Mouse (Mus musculus) liver, embryonic 13.5 days (tissue): ENCODE measurements around the gene Cpsf4. TPM values are rescaled to one million over a fixed set of nuclear protein-coding genes. Genes with fewer than 3 reads are reported as not detected.
"Not testable (repeated sequence)": the region's sequence is repeated elsewhere in the genome, so short reads cannot be mapped to it uniquely, and the experiment has no call there.

ENCODE experiments used
- ATAC-seq: fragments of 200-750 bp; cut with Nextera tagmentation; 2 replicates; pipeline ENCODE4 v1.8.0; 2017; ENCODE audit warnings: low read depth, mild to moderate bottlenecking, moderate number of reproducible peaks, moderate library complexity
- DNase-seq: peaks from one replicate; pipeline ENCODE4 v3.0.0; 2022
- H3K27ac ChIP-seq: fragments of 300-500 bp; sonication (generic); 2 replicates; pipeline ENCODE4 v1.5.1; 2015; ENCODE audit warnings: moderate library complexity, mild to moderate bottlenecking, inconsistent platforms
- H3K27me3 ChIP-seq: fragments of 300-500 bp; sonication (generic); 2 replicates; pipeline ENCODE4 v1.6.1; 2015; ENCODE audit warnings: mild to moderate bottlenecking, inconsistent platforms
- H3K36me3 ChIP-seq: fragments of 300-500 bp; sonication (generic); 2 replicates; pipeline ENCODE4 v1.6.1; 2015; ENCODE audit warnings: mild to moderate bottlenecking, inconsistent platforms
- H3K4me1 ChIP-seq: fragments of 300-500 bp; sonication (generic); replicated peaks from 2 replicates; pipeline ENCODE4 v1.6.1; 2015; ENCODE audit warnings: inconsistent platforms
- H3K4me2 ChIP-seq: fragments of 300-500 bp; sonication (generic); 2 replicates; pipeline ENCODE4 v1.6.1; 2015; ENCODE audit warnings: inconsistent platforms, mild to moderate bottlenecking, moderate library complexity
- H3K4me3 ChIP-seq: fragments of 300-500 bp; sonication (generic); replicated peaks from 2 replicates; pipeline ENCODE4 v1.5.1; 2015; ENCODE audit warnings: mild to moderate bottlenecking, inconsistent platforms
- H3K9ac ChIP-seq: fragments of 300-500 bp; sonication (generic); 2 replicates; pipeline ENCODE4 v1.6.1; 2015; ENCODE audit warnings: mild to moderate bottlenecking, inconsistent platforms
- H3K9me3 ChIP-seq: fragments of 300-500 bp; sonication (generic); replicated peaks from 2 replicates; pipeline ENCODE4 v1.6.1; 2016; ENCODE audit warnings: inconsistent platforms
- WGBS: fragments of 180-500 bp; shearing (Covaris S2); methylation state at CpG from one replicate; pipeline ENCODE4 v1.1.7; 2015; ENCODE audit not compliant: insufficient replicate concordance; 5-methylcytosine and 5-hydroxymethylcytosine counted together
- polyA plus RNA-seq: library from polyadenylated mRNA; unstranded; fragments of >200 nt; fragmentation: Nextera tagmentation; extraction: Ambion mirVana; gene quantifications from 2 replicates; pipeline ENCODE4 v1.2.1, GENCODE M21; 2015

Gene Cpsf4
- polyA plus RNA-seq = 32.4 and 34.7 TPM in 2 replicates

DNA sequence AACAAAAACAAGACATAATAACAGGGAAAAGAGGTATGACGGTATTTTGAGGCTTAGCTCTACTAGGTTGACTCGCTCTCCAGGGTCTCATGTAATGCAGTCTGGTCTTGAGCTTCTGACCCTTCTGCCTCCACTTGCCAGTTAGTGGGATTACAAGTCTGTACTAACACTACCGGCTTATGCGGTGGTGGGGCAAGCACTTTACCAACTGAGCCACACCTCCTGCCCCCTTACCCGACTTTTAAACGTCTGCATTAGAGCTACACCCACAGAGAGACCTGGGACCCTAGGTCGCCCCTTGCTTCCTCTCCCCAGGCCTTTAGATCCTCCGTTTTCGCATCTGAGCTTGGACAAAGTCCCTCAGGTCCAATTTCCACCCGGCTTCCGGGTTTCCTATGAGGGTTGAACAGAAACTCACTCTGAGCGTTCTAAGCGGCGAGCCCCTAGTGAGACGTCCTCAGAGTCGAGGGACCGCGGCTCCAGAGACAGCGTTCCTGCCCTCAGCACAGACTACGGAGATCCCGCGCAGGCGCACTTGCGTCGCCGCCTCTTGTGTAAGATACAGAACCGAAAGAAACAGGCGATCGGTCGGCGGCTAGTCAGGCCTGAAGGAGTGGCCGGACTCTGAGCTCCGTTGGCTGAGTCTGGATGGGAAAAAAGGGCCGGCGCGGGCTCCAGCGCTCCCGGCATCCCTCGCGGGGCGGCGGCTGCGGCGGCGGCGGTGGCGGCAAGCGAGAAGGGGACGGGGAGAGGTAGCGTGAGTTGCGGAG is at the start of gene Cpsf4, which contains the start of gene Ptcd1:
Gene Cpsf4, plus strand, starts transcription at position 678 of the 770 bp plus-strand sequence.
Gene Ptcd1, minus strand, starts transcription at position 573 of the 770 bp plus-strand sequence.
- Histone ChIP-seq H3K4me1 (peaks cover 46% of the 10 kb centered on the region), H3K9me3 (no peaks in the 10 kb centered on the region), H3K9ac (peak within 1 kb of the TSS; percentile 99), H3K36me3 (peaks cover 53% of the 10 kb centered on the region), H3K4me3 (peak within 1 kb of the TSS; percentile 99), H3K4me2 (peak within 1 kb of the TSS; percentile 82), H3K27me3 (no peaks in the 10 kb centered on the region), H3K27ac (peak within 1 kb of the TSS; percentile 87)
- peak; percentile 96 for ATAC-seq
- DNase-seq = peak; percentile 98
- WGBS = under 1% methylated on average over 51 of the region's 51 CpGs

DNA sequence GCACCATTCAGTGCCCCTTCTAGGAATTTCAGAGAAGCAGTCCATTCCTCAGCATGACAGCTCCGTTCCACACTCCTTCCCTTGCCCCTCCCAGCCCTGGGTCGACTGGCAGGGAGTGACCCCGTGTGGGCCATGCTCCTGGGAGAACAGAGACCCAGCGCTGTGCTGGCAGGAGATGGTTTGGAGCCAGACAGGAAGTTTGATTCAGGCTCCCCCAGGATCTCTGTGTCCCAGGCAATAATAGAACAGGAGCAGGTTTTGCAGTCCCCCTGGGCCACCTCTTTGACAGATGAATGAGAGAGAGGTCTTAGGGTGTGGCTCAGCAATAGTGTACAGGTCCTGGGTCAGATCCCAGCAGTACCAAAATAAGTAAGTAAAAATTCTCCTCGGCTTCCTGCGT is 49.0 kb upstream of the Cpsf4 start:
- peaks cover 3% of the 10 kb centered on the region; the same call in 1 of the 2 replicates for H3K27me3 ChIP-seq
- H3K4me2 ChIP-seq = no peak overlapping the region
- DNase-seq = no peak
- no peak overlapping the region for H3K9ac ChIP-seq
- H3K4me3 ChIP-seq = no peak overlapping the region
- peaks cover 41% of the 10 kb centered on the region for H3K4me1 ChIP-seq
- peaks cover 4% of the 10 kb centered on the region; the same call in 1 of the 2 replicates for H3K9me3 ChIP-seq
- WGBS = 64% methylated on average over 6 of the region's 6 CpGs
- peaks cover 21% of the 10 kb centered on the region for H3K36me3 ChIP-seq
- ATAC-seq = no peak
- no peak overlapping the region for H3K27ac ChIP-seq

DNA sequence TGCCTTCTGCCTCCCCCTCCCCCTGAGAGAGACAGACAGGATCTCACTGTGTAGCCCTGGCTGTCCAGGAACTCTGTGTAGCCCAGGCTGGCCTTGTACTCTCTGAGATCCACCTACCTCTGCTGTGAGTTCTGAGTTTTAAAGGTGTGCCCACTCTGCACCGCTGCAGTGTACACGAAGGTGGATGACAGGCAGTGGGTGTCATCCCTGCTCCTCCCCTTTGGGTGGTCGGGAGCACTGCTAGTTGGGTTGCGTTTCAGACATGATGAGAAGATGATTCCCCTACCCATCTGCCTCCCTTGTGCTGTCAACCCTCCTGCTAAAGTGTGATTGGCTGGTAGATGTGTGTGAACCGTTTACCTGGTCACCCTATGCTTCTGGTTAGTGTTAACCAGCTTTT is 48.6 kb upstream of the Cpsf4 start:
- peaks cover 3% of the 10 kb centered on the region; the same call in 1 of the 2 replicates for H3K27me3 ChIP-seq
- no peak overlapping the region for H3K9ac ChIP-seq
- ATAC-seq = no peak
- H3K27ac ChIP-seq = no peak overlapping the region
- 81% methylated on average over 5 of the region's 5 CpGs for WGBS
- H3K4me2 ChIP-seq = no peak overlapping the region
- H3K9me3 ChIP-seq = peaks cover 4% of the 10 kb centered on the region; the same call in 1 of the 2 replicates
- no peak for DNase-seq
- no peak overlapping the region for H3K4me3 ChIP-seq
- H3K36me3 ChIP-seq = peaks cover 26% of the 10 kb centered on the region
- peaks cover 39% of the 10 kb centered on the region for H3K4me1 ChIP-seq

DNA sequence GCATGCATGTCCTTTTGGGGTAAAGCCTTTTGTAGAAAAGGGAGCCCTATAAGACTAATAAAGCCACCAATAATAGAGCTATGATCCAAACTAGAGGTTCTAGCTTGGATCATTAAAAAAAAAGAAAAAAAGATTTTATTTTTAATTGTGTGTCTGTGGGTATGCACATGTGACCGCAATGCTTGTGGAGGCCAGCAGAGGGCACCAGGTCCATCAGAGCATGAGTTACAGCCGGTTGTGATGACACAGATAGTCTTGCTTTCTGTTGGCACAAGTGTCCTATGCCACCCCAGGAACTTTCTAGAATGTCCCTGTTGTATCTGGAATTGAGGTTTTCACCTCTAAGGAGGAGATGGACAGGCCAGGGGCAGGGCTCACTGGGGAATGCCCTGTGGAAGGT is 47.6 kb upstream of the Cpsf4 start:
- 75% methylated on average over 2 of the region's 2 CpGs for WGBS
- peaks cover 35% of the 10 kb centered on the region for H3K36me3 ChIP-seq
- ATAC-seq (no peak), DNase-seq (no peak)
- no peak overlapping the region for H3K4me3 ChIP-seq
- peaks cover 30% of the 10 kb centered on the region for H3K4me1 ChIP-seq
- H3K9ac ChIP-seq = no peak overlapping the region
- no peak overlapping the region for H3K4me2 ChIP-seq
- peaks cover 4% of the 10 kb centered on the region; the same call in 1 of the 2 replicates for H3K9me3 ChIP-seq
- H3K27me3 ChIP-seq = peaks cover 3% of the 10 kb centered on the region; the same call in 1 of the 2 replicates
- no peak overlapping the region for H3K27ac ChIP-seq

DNA sequence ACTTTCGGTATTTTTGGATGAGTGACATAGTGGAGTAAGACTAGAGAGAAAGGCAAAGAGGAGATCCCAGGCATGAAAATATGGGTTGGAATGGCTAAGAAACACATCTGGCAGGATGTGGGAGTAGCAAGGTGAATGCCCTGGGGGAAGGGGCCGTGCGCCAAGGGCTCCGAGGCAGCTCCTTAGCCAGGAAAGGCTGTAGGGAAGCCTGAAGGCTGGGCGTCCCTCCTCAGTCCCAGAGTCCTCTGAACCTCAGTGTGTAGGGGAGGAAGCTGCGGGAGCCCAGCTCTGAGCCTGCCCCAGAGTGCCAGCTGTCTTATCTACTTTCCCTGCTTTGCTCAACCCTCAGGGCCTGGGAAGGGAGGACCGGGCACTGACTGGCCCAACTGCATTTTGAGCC is 46.1 kb upstream of the Cpsf4 start:
- no peak for DNase-seq
- 64% methylated on average over 7 of the region's 7 CpGs for WGBS
- Histone ChIP-seq H3K4me3 (no peak overlapping the region), H3K36me3 (peaks cover 51% of the 10 kb centered on the region), H3K9me3 (peaks cover 4% of the 10 kb centered on the region; the same call in 1 of the 2 replicates), H3K27me3 (no peaks in the 10 kb centered on the region), H3K9ac (no peak overlapping the region), H3K4me2 (no peak overlapping the region), H3K27ac (no peak overlapping the region), H3K4me1 (peaks cover 18% of the 10 kb centered on the region; the same call in 1 of the 2 replicates)
- ATAC-seq = no peak

DNA sequence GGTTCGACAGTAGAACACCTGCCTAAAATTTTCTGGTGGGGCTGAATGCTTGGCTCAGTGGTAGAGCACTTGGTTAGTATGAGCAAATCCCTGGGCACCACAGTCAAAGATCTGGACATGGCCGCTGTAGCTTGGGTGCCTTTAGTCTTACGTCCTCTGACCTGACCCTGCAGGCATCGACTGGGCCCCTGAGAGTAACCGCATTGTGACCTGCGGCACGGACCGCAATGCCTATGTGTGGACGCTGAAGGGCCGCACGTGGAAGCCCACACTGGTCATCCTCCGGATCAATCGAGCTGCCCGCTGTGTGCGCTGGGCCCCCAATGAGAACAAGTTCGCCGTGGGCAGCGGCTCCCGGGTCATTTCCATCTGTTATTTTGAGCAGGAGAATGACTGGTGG is 43.6 kb upstream of the Cpsf4 start:
- Histone ChIP-seq H3K9me3 (peaks cover 4% of the 10 kb centered on the region; the same call in 1 of the 2 replicates), H3K4me3 (no peak overlapping the region), H3K27ac (no peak overlapping the region), H3K27me3 (no peaks in the 10 kb centered on the region), H3K36me3 (peaks cover 73% of the 10 kb centered on the region), H3K4me1 (0 out of 2 replicates have a peak, but pooled peaks cover 6% of the 10 kb centered on the region), H3K4me2 (no peak overlapping the region), H3K9ac (no peak overlapping the region)
- DNase-seq (no peak), ATAC-seq (no peak)
- 87% methylated on average over 19 of the region's 19 CpGs for WGBS

DNA sequence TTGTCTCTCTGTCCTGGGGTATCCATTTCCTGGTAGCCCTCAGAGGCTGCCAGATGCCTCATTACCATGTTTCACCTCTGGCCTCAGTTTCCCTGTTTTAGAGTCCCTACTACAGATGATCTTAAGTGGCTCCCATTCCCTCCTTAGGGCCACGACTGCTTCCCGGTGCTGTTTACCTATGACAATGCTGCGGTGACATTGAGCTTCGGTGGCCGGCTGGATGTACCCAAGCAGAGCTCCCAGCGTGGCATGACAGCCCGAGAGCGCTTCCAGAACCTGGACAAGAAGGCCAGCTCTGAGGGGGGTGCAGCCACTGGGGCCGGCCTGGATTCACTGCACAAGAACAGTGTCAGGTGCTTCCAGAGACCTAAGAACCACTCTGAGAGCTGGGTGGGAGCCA is 40.4 kb upstream of the Cpsf4 start:
- no peak overlapping the region for H3K9ac ChIP-seq
- no peaks in the 10 kb centered on the region for H3K9me3 ChIP-seq
- H3K27ac ChIP-seq = no peak overlapping the region
- no peaks in the 10 kb centered on the region for H3K27me3 ChIP-seq
- ATAC-seq (no peak), DNase-seq (no peak)
- H3K4me3 ChIP-seq = no peak overlapping the region
- H3K36me3 ChIP-seq = peaks cover 95% of the 10 kb centered on the region
- 88% methylated on average over 9 of the region's 9 CpGs for WGBS
- H3K4me1 ChIP-seq = peaks cover 7% of the 10 kb centered on the region; the same call in 1 of the 2 replicates
- no peak overlapping the region for H3K4me2 ChIP-seq

DNA sequence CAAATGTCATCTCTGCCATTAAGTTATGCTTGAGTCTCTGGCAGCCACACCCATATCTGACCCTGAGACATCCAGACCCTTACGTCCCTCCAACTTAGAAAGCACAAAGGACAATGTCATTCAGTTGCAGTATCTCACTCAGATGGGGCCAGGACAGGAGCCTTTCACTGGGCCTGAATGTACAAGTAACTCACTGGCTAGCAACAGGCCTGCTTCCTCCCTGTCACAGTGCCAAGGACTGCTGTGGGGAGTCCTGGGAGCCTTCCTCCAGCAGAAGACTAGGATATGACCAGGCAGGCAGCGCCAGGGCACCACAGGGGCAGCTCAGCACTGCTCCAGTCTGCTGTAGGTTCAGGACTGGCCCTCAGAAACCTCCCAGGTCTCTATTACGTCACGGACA is 37.9 kb upstream of the Cpsf4 start:
- H3K4me1 ChIP-seq = peaks cover 7% of the 10 kb centered on the region; the same call in 1 of the 2 replicates
- ATAC-seq (no peak), DNase-seq (no peak)
- no peaks in the 10 kb centered on the region for H3K27me3 ChIP-seq
- 82% methylated on average over 4 of the region's 4 CpGs for WGBS
- peaks cover 98% of the 10 kb centered on the region for H3K36me3 ChIP-seq
- no peak overlapping the region for H3K4me2 ChIP-seq
- no peak overlapping the region for H3K9ac ChIP-seq
- no peak overlapping the region for H3K27ac ChIP-seq
- H3K9me3 ChIP-seq = no peaks in the 10 kb centered on the region
- no peak overlapping the region for H3K4me3 ChIP-seq

DNA sequence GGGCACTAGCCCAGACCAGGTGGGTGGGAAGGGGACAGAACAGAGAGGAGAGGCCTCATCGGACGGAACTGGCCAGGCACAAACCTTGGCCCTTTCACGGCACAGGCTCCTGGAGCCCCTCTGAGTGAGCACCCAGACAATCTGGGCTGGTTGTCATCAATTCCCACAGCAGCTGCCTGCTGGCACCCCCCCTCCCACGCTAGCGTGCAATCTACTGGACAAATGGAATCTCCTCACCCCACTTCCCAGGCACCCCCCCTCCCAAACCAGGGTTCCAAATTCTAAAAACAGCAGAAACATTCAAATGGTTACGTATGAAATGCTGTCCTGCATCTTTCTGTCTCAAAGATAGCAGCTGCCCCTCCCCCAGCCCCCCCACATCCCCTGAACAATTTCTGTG is 37.2 kb upstream of the Cpsf4 start:
- H3K27me3 ChIP-seq, H3K27ac ChIP-seq, ATAC-seq, H3K4me2 ChIP-seq, H3K9ac ChIP-seq, H3K4me3 ChIP-seq, H3K4me1 ChIP-seq, DNase-seq, H3K9me3 ChIP-seq: not testable (repeated sequence)
- peaks cover 98% of the 10 kb centered on the region for H3K36me3 ChIP-seq
- WGBS = 76% methylated on average over 6 of the region's 6 CpGs

DNA sequence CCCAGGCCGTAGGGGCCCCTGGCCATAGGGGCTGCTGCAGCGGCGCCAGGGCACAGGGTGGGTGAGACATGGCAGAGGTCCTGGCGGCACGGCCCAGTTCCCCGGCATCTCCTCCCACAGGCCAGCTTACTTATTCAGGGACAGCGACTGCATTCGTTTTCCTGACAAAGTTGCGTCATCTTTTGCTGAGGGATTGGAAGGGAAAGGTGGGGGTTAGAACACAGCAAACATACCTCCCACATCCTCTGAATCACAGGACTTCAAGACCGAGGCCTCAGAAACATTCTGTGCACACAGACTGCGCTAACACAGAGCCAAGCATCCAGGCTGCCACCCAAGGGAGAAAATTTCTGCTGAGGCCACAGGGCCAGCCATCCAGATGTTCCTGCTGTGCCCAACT is 36.8 kb upstream of the Cpsf4 start:
- no peak overlapping the region for H3K4me2 ChIP-seq
- no peak overlapping the region for H3K4me3 ChIP-seq
- no peak overlapping the region for H3K9ac ChIP-seq
- no peaks in the 10 kb centered on the region for H3K9me3 ChIP-seq
- ATAC-seq (peak; percentile 23; the same call in 1 of the 2 replicates), DNase-seq (no peak)
- peaks cover 7% of the 10 kb centered on the region; the same call in 1 of the 2 replicates for H3K4me1 ChIP-seq
- H3K36me3 ChIP-seq = peaks cover 98% of the 10 kb centered on the region
- WGBS = 78% methylated on average over 11 of the region's 11 CpGs
- H3K27ac ChIP-seq = no peak overlapping the region
- H3K27me3 ChIP-seq = no peaks in the 10 kb centered on the region

DNA sequence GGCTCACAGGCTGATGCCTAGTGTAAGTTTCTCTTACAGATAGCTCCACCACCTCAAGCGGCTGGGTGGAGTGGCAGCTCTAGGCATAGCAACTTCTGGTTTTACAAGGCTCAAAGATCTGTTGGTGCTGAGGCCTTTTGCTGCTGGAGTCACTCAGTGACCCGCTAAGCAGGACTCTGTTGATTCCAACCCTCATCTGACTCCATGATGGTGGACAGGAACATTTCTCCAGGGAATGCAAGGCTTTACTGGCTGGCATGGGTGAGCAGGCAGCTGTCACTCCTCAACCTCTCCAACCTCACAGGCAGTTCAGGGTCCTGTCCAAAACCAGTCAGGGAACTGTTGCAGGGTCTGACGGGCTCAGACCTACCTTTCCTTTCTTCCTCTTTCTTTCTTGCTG is 36.0 kb upstream of the Cpsf4 start:
- 81% methylated on average over 3 of the region's 3 CpGs for WGBS
- no peak overlapping the region for H3K4me3 ChIP-seq
- peaks cover 7% of the 10 kb centered on the region; the same call in 1 of the 2 replicates for H3K4me1 ChIP-seq
- H3K36me3 ChIP-seq = peaks cover 98% of the 10 kb centered on the region
- no peaks in the 10 kb centered on the region for H3K9me3 ChIP-seq
- ATAC-seq (no peak), DNase-seq (no peak)
- no peaks in the 10 kb centered on the region for H3K27me3 ChIP-seq
- H3K27ac ChIP-seq = no peak overlapping the region
- no peak overlapping the region for H3K9ac ChIP-seq
- no peak overlapping the region for H3K4me2 ChIP-seq
